Mouse (Mus musculus): ENCODE results near the gene Pappa. TPM values are rescaled to one million over a fixed set of nuclear protein-coding genes. Genes with fewer than 3 reads are reported as not detected.

Gene Pappa
- polyA plus RNA-seq, 1 experiment from 2014 or later: 0.80 TPM

GRCm38 (mm10) chr4:65321959-65322358 lies 198.0 kb downstream of the Pappa start:
- no peak for DNase-seq (ENCODE audit: low spot score)
- Histone ChIP-seq H3K27me3 (replicated peaks; ENCODE audit: low read depth, poor library complexity, severe bottlenecking) (no peaks in the 10 kb centered on the region), H3K4me1 (0 out of 2 replicates have a peak, but pooled peaks cover 5% of the 10 kb centered on the region), H3K4me3 (no peak overlapping the region), H3K36me3 (replicated peaks) (no peaks in the 10 kb centered on the region), H3K27ac (replicated peaks) (no peak overlapping the region), H3K9me3 (no peaks in the 10 kb centered on the region)
- WGBS: 62% methylated on average over 1 of the region's 1 CpGs

GRCm38 (mm10) chr4:65325816-65326215 lies 201.8 kb downstream of the Pappa start:
- WGBS: 89% methylated on average over 2 of the region's 2 CpGs
- no peak overlapping the region for H3K27ac ChIP-seq (replicated peaks)
- no peaks in the 10 kb centered on the region for H3K27me3 ChIP-seq (replicated peaks; ENCODE audit: low read depth, poor library complexity, severe bottlenecking)
- H3K4me1 ChIP-seq: peaks cover 11% of the 10 kb centered on the region
- DNase-seq (ENCODE audit: low spot score): no peak
- no peaks in the 10 kb centered on the region for H3K9me3 ChIP-seq
- no peak overlapping the region for H3K4me3 ChIP-seq
- no peaks in the 10 kb centered on the region for H3K36me3 ChIP-seq (replicated peaks)

- Histone ChIP-seq H3K9me3 (no peaks in the 10 kb centered on the region), H3K27ac (replicated peaks) (no peak overlapping the region), H3K36me3 (replicated peaks) (no peaks in the 10 kb centered on the region), H3K4me1 (peaks cover 6% of the 10 kb centered on the region), H3K4me3 (no peak overlapping the region), H3K27me3 (replicated peaks; ENCODE audit: low read depth, poor library complexity, severe bottlenecking) (no peaks in the 10 kb centered on the region)
- 70% methylated on average over 9 of the region's 9 CpGs for WGBS
- no peak for DNase-seq (ENCODE audit: low spot score)
These were observed 204.7 kb downstream of the Pappa start for GRCm38 (mm10) chr4:65328486-65329308.

- no peak for DNase-seq (ENCODE audit: low spot score)
- H3K36me3 ChIP-seq (replicated peaks): no peaks in the 10 kb centered on the region
- no peaks in the 10 kb centered on the region for H3K9me3 ChIP-seq
- no peak overlapping the region for H3K27ac ChIP-seq (replicated peaks)
- no peak overlapping the region for H3K4me3 ChIP-seq
- 31% methylated on average over 1 of the region's 1 CpGs for WGBS
- H3K27me3 ChIP-seq (replicated peaks; ENCODE audit: low read depth, poor library complexity, severe bottlenecking): no peaks in the 10 kb centered on the region
- H3K4me1 ChIP-seq: peaks cover 4% of the 10 kb centered on the region
These were observed 209.7 kb downstream of the Pappa start for GRCm38 (mm10) chr4:65333718-65334117.

- Histone ChIP-seq H3K27me3 (replicated peaks; ENCODE audit: low read depth, poor library complexity, severe bottlenecking) (no peaks in the 10 kb centered on the region), H3K36me3 (replicated peaks) (no peaks in the 10 kb centered on the region), H3K4me3 (no peak overlapping the region), H3K4me1 (no peaks in the 10 kb centered on the region), H3K9me3 (no peaks in the 10 kb centered on the region), H3K27ac (replicated peaks) (no peak overlapping the region)
- DNase-seq (ENCODE audit: low spot score): no peak
- WGBS: 89% methylated on average over 3 of the region's 3 CpGs
These were observed 217.8 kb downstream of the Pappa start for GRCm38 (mm10) chr4:65341766-65342165.

- no peak overlapping the region for H3K27ac ChIP-seq (replicated peaks)
- H3K36me3 ChIP-seq (replicated peaks): no peaks in the 10 kb centered on the region
- no peaks in the 10 kb centered on the region for H3K4me1 ChIP-seq
- no peaks in the 10 kb centered on the region for H3K9me3 ChIP-seq
- no peak overlapping the region for H3K4me3 ChIP-seq
- DNase-seq (ENCODE audit: low spot score): no peak
- no peaks in the 10 kb centered on the region for H3K27me3 ChIP-seq (replicated peaks; ENCODE audit: low read depth, poor library complexity, severe bottlenecking)
- 83% methylated on average over 7 of the region's 7 CpGs for WGBS
These were observed 226.5 kb downstream of the Pappa start for GRCm38 (mm10) chr4:65350521-65350920.

- no peaks in the 10 kb centered on the region for H3K36me3 ChIP-seq (replicated peaks)
- no peaks in the 10 kb centered on the region for H3K27me3 ChIP-seq (replicated peaks; ENCODE audit: low read depth, poor library complexity, severe bottlenecking)
- H3K4me3 ChIP-seq: no peak overlapping the region
- no peak overlapping the region for H3K27ac ChIP-seq (replicated peaks)
- DNase-seq (ENCODE audit: low spot score): no peak
- WGBS: 71% methylated on average over 4 of the region's 4 CpGs
- no peaks in the 10 kb centered on the region for H3K9me3 ChIP-seq
- no peaks in the 10 kb centered on the region for H3K4me1 ChIP-seq
These were observed 230.6 kb downstream of the Pappa start for GRCm38 (mm10) chr4:65354580-65354979.

- Histone ChIP-seq H3K27me3 (replicated peaks; ENCODE audit: low read depth, poor library complexity, severe bottlenecking) (no peaks in the 10 kb centered on the region), H3K9me3 (no peaks in the 10 kb centered on the region), H3K36me3 (replicated peaks) (no peaks in the 10 kb centered on the region), H3K4me1 (peaks cover 3% of the 10 kb centered on the region; the same call in 1 of the 2 replicates), H3K27ac (replicated peaks) (no peak overlapping the region), H3K4me3 (no peak overlapping the region)
- no peak for DNase-seq (ENCODE audit: low spot score)
These were observed 243.2 kb downstream of the Pappa start for GRCm38 (mm10) chr4:65367135-65367534.

GRCm38 (mm10) chr4:65372731-65373130 lies 248.8 kb downstream of the Pappa start:
- no peak overlapping the region for H3K27ac ChIP-seq (replicated peaks)
- no peak for DNase-seq (ENCODE audit: low spot score)
- no peaks in the 10 kb centered on the region for H3K9me3 ChIP-seq
- WGBS: 94% methylated on average over 3 of the region's 3 CpGs
- H3K4me3 ChIP-seq: no peak overlapping the region
- H3K4me1 ChIP-seq: no peaks in the 10 kb centered on the region
- no peaks in the 10 kb centered on the region for H3K36me3 ChIP-seq (replicated peaks)
- no peaks in the 10 kb centered on the region for H3K27me3 ChIP-seq (replicated peaks; ENCODE audit: low read depth, poor library complexity, severe bottlenecking)

GRCm38 (mm10) chr4:65373841-65374240 lies 249.9 kb downstream of the Pappa start:
- 40% methylated on average over 1 of the region's 1 CpGs for WGBS

GRCm38 (mm10) chr4:65376571-65376970 lies 252.6 kb downstream of the Pappa start:
- DNase-seq (ENCODE audit: low spot score): no peak
- 95% methylated on average over 2 of the region's 2 CpGs for WGBS
- H3K36me3 ChIP-seq (replicated peaks): no peaks in the 10 kb centered on the region
- H3K4me1 ChIP-seq: no peaks in the 10 kb centered on the region
- H3K27me3 ChIP-seq (replicated peaks; ENCODE audit: low read depth, poor library complexity, severe bottlenecking): no peaks in the 10 kb centered on the region
- H3K4me3 ChIP-seq: no peak overlapping the region
- H3K27ac ChIP-seq (replicated peaks): no peak overlapping the region
- no peaks in the 10 kb centered on the region for H3K9me3 ChIP-seq

More at GRCm38 (mm10) chr4:65373841-65374240, 249.9 kb downstream of the Pappa start:
- Histone ChIP-seq H3K4me3 (no peak overlapping the region), H3K27me3 (replicated peaks; ENCODE audit: low read depth, poor library complexity, severe bottlenecking) (no peaks in the 10 kb centered on the region), H3K27ac (replicated peaks) (no peak overlapping the region), H3K9me3 (no peaks in the 10 kb centered on the region), H3K36me3 (replicated peaks) (no peaks in the 10 kb centered on the region), H3K4me1 (no peaks in the 10 kb centered on the region)
- no peak for DNase-seq (ENCODE audit: low spot score)

- Histone ChIP-seq H3K4me1 (no peaks in the 10 kb centered on the region), H3K9me3 (no peaks in the 10 kb centered on the region), H3K27me3 (replicated peaks; ENCODE audit: low read depth, poor library complexity, severe bottlenecking) (no peaks in the 10 kb centered on the region), H3K27ac (replicated peaks) (no peak overlapping the region), H3K4me3 (no peak overlapping the region), H3K36me3 (replicated peaks) (no peaks in the 10 kb centered on the region)
- 88% methylated on average over 4 of the region's 4 CpGs for WGBS
- DNase-seq (ENCODE audit: low spot score): no peak
These were observed 255.5 kb downstream of the Pappa start for GRCm38 (mm10) chr4:65379461-65379860.

- no peaks in the 10 kb centered on the region for H3K36me3 ChIP-seq (replicated peaks)
These were observed 259.1 kb downstream of the Pappa start for GRCm38 (mm10) chr4:65383070-65383469.

More at GRCm38 (mm10) chr4:65383070-65383469, 259.1 kb downstream of the Pappa start:
- 93% methylated on average over 4 of the region's 4 CpGs for WGBS
- no peak overlapping the region for H3K4me3 ChIP-seq
- H3K9me3 ChIP-seq: no peaks in the 10 kb centered on the region
- DNase-seq (ENCODE audit: low spot score): no peak
- no peak overlapping the region for H3K27ac ChIP-seq (replicated peaks)
- no peaks in the 10 kb centered on the region for H3K4me1 ChIP-seq
- no peaks in the 10 kb centered on the region for H3K27me3 ChIP-seq (replicated peaks; ENCODE audit: low read depth, poor library complexity, severe bottlenecking)
